In the genomic region with DNA sequence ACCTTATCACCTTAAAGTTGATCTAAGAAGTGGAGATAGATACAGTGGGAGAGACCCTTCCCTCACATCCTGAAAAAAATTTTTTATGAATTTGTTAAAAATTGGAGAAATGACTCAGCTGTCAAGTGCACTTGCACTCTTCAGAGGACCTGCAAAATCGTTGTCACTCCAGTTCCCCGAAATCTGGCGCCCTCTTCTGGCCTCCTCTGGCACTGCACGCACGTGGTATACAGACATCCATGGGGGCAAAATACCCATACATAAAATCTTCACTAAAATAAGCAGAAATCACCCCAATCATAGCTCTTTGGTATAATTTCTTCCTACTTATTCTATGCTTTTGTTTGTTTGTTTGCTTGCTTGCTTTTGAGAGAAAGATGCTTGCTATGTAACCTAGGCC, we compare ENCODE assay signal across 10 mouse cellular contexts. TPM values are rescaled to one million over a fixed set of nuclear protein-coding genes. Genes with fewer than 3 reads are reported as not detected.
DNase-seq lines count a peak whose midpoint lies in the region; ATAC-seq and TF ChIP-seq lines count a peak whose summit lies in the region.
"Had no signal": no experiment of that assay in that cellular context is flagged by ENCODE, and none has a peak within 500 bp of the region (broad histone marks: within the 10 kb centered on the region; RNA-seq: fewer than 3 reads in every experiment).

No protein-coding gene starts in this region.

- DNase-seq in CD4-positive, CD25-positive, alpha-beta regulatory T cell, adult 2 months (ENCODE audit: low read depth, low spot score) = peak; percentile 63
- DNase-seq in liver (peak; percentile 62), ZHBTc4 (ENCODE audit: low read depth, low spot score) (peak; percentile 80)
- no peak for DNase-seq in layer of hippocampus, adult 9-10 months (ENCODE audit: low spot score)
- DNase-seq in cerebellum, postnatal 25 days = no peak
- DNase-seq: cerebellum, adult 18-20 months had no signal

- no peaks in the 10 kb centered on the region for H3K36me3 ChIP-seq in liver, embryonic 12.5 days
- H3K36me3 ChIP-seq in small intestine, adult 2 months (ENCODE audit: control insufficient read depth, insufficient read depth, low read length) = no peaks in the 10 kb centered on the region

- no peak overlapping the region for H3K27ac ChIP-seq in liver, embryonic 12.5 days
- H3K27ac ChIP-seq in small intestine, adult 2 months (ENCODE audit: insufficient read depth, low read depth, low read length) = no peak overlapping the region
- H3K27ac ChIP-seq: macrophage had no signal

- no peak for ATAC-seq in CD4-positive, CD25-positive, alpha-beta regulatory T cell, adult 4 months
- ATAC-seq in liver, embryonic 12.5 days = no peak

- no peaks in the 10 kb centered on the region for H3K27me3 ChIP-seq in liver, embryonic 12.5 days (replicated peaks)
- no peaks in the 10 kb centered on the region for H3K27me3 ChIP-seq in small intestine, adult 2 months (ENCODE audit: control insufficient read depth, insufficient read depth, low read length)

- no peaks in the 10 kb centered on the region for H3K9me3 ChIP-seq in liver, embryonic 12.5 days (replicated peaks)

- peak; percentile 65; the same call in 1 of the 2 replicates for TF ChIP-seq CTCF in small intestine, adult 2 months (IDR thresholded peaks at IDR 0.05; ENCODE audit: extremely low read depth, insufficient read length, insufficient replicate concordance, low read depth, low read length)

- H3K4me3 ChIP-seq in liver, embryonic 12.5 days = no peak overlapping the region
- H3K4me3 ChIP-seq in small intestine, adult 2 months (ENCODE audit: low read depth, low read length) = no peak overlapping the region

- 46% methylated on average over 5 of the region's 5 CpGs for WGBS in liver, embryonic 12.5 days (ENCODE audit: insufficient replicate concordance)
- WGBS in small intestine, adult 2 months = 70% methylated on average over 5 of the region's 5 CpGs

- H3K9ac ChIP-seq in liver, embryonic 12.5 days = no peak overlapping the region

- no peak overlapping the region for H3K4me2 ChIP-seq in liver, embryonic 12.5 days

- peaks cover 28% of the 10 kb centered on the region for H3K4me1 ChIP-seq in liver, embryonic 12.5 days
- no peaks in the 10 kb centered on the region; the same call in 1 of the 2 replicates for H3K4me1 ChIP-seq in small intestine, adult 2 months (ENCODE audit: control insufficient read depth, insufficient read depth, insufficient read length, low read length)

- TF ChIP-seq POLR2A in small intestine, adult 2 months (IDR thresholded peaks at IDR 0.05; ENCODE audit: low read depth, low read length) = no peak

RNA-seq across cellular contexts. Expression of gene Slain2, which starts 20.1 kb away (rescaled TPM):
- 10 to 100 TPM in 1 of 2 experiments, 1 to 10 TPM in 1; 9.8 to 10.8 TPM for polyA plus RNA-seq in CD4-positive, CD25-positive, alpha-beta regulatory T cell, adult 4 months (2017; shearing (Covaris generic))
- polyA plus RNA-seq in liver, embryonic 12.5 days (2016; fragmentation: Nextera tagmentation; extraction: Ambion mirVana) = 13.4 and 14.1 TPM in 2 replicates
- polyA plus RNA-seq in small intestine, adult 2 months (2012; rRNA removed) = 9.1 and 16.9 TPM in 2 replicates

RNA-seq across cellular contexts. Expression of gene Tec, which starts 25.7 kb away (rescaled TPM):
- 10 to 100 TPM; 11.5 to 19.9 TPM for polyA plus RNA-seq in CD4-positive, CD25-positive, alpha-beta regulatory T cell, adult 4 months (2017; shearing (Covaris generic))
- 5.3 and 7.3 TPM in 2 replicates for polyA plus RNA-seq in liver, embryonic 12.5 days (2016; fragmentation: Nextera tagmentation; extraction: Ambion mirVana)
- 0.85 and 7.1 TPM in 2 replicates for polyA plus RNA-seq in small intestine, adult 2 months (2012; rRNA removed)

Comparison
In these comparisons a context has a peak if more than half of its experiments do, and no peak if none do; other contexts are left out.
1. DNase-seq: peak in CD4-positive, CD25-positive, alpha-beta regulatory T cell, adult 2 months (single experiment), liver (single experiment) and ZHBTc4 (single experiment); none in layer of hippocampus, adult 9-10 months (single experiment) and cerebellum, postnatal 25 days (0 of 2).